Mouse (Mus musculus) CH12.LX (cell line): ENCODE results near the gene Tpcn1. TPM values are rescaled to one million over a fixed set of nuclear protein-coding genes. Genes with fewer than 3 reads are reported as not detected.

Experiments
- DNase-seq: peaks from one replicate; pipeline ENCODE4 v3.0.0-alpha.2; 2013; ENCODE audit errors: extremely low read depth
- H3K27ac ChIP-seq: 2 replicates; pipeline ENCODE4 v1.5.1; 2012; ENCODE audit warnings: low read depth, mild to moderate bottlenecking, control low read depth, moderate library complexity; ENCODE audit not compliant: insufficient read depth
- H3K27me3 ChIP-seq: replicated peaks from 2 replicates; pipeline ENCODE3; 2012; ENCODE audit warnings: inconsistent platforms
- H3K36me3 ChIP-seq, 2 experiments: replicated peaks in 1 of 2; 2 replicates each; pipeline versions ENCODE3 to v1.6.1; 2012; ENCODE audit warnings: inconsistent platforms in 1 of 2, low read length in 1 of 2, mild to moderate bottlenecking in 1 of 2, mixed read lengths in 1 of 2, moderate library complexity in 1 of 2; ENCODE audit not compliant: control insufficient read depth in 1 of 2, insufficient read depth in 1 of 2
- H3K4me1 ChIP-seq, 2 experiments: 2 replicates each; pipeline ENCODE4 v1.6.1; 2012; ENCODE audit warnings: inconsistent platforms in 1 of 2, moderate library complexity in 1 of 2; ENCODE audit not compliant: insufficient read depth in 2 of 2, control insufficient read depth in 1 of 2
- H3K4me2 ChIP-seq: 2 replicates; pipeline ENCODE4 v1.6.1; 2012; ENCODE audit warnings: low read depth, mild to moderate bottlenecking, control low read depth; ENCODE audit not compliant: poor library complexity, insufficient read depth, severe bottlenecking
- H3K4me3 ChIP-seq, 3 experiments: fragments of 150-350 bp in 1 of 3; sonication (generic) in 1 of 3; replicated peaks in 1 of 3; 2 replicates each; pipeline versions ENCODE3 to v1.5.1; 2011 to 2012; ENCODE audit warnings: low read depth in 2 of 3, low read length in 2 of 3, mild to moderate bottlenecking in 2 of 3, moderate library complexity in 2 of 3, control low read depth in 1 of 3, improper control_type of control experiment in 1 of 3, inconsistent platforms in 1 of 3, mixed read lengths in 1 of 3; ENCODE audit not compliant: poor library complexity in 1 of 3
- H3K79me2 ChIP-seq: replicated peaks from 2 replicates; pipeline ENCODE4 v1.6.1; 2012; ENCODE audit warnings: mild to moderate bottlenecking, moderate library complexity; ENCODE audit not compliant: control insufficient read depth, poor library complexity, insufficient read depth, severe bottlenecking; ENCODE audit errors: extremely low read depth
- H3K9ac ChIP-seq: 2 replicates; pipeline ENCODE4 v1.6.1; 2012; ENCODE audit warnings: low read depth, mild to moderate bottlenecking, control low read depth, moderate library complexity; ENCODE audit not compliant: insufficient read depth
- H3K9me3 ChIP-seq: replicated peaks from 2 replicates; pipeline ENCODE3; 2012; ENCODE audit warnings: low read length, inconsistent platforms, mixed read lengths
- BHLHE40 ChIP-seq: IDR thresholded peaks from 2 replicates; pipeline ENCODE4 v1.6.1; 2011; ENCODE audit warnings: mild to moderate bottlenecking, low read depth, low read length, improper control_type of control experiment
- CHD1 ChIP-seq: IDR thresholded peaks from 2 replicates; pipeline ENCODE4 v1.6.1; 2012; ENCODE audit warnings: low read depth, low read length, improper control_type of control experiment, inconsistent platforms
- CHD2 ChIP-seq: IDR thresholded peaks from 2 replicates; pipeline ENCODE4 v1.6.1; 2011; ENCODE audit warnings: low read length, improper control_type of control experiment
- CTCF ChIP-seq, 2 experiments: IDR thresholded peaks in 1 of 2; conservative IDR thresholded peaks in 1 of 2; 2 replicates each; pipeline ENCODE4 v1.5.1; 2011 to 2012; ENCODE audit warnings: low read depth in 2 of 2, low read length in 2 of 2, improper control_type of control experiment in 1 of 2, inconsistent platforms in 1 of 2, mild to moderate bottlenecking in 1 of 2, moderate library complexity in 1 of 2
- E2F4 ChIP-seq: IDR thresholded peaks from 2 replicates; pipeline ENCODE4 v1.6.1; 2011; ENCODE audit warnings: low read depth, low read length, improper control_type of control experiment; ENCODE audit not compliant: insufficient replicate concordance
- ELF1 ChIP-seq: IDR thresholded peaks from 2 replicates; pipeline ENCODE4 v1.6.1; 2014; ENCODE audit warnings: low read depth, mild to moderate bottlenecking, inconsistent platforms, low read length, improper control_type of control experiment
- EP300 ChIP-seq: IDR thresholded peaks from 2 replicates; pipeline ENCODE4 v1.6.1; 2011; ENCODE audit warnings: low read length, improper control_type of control experiment
- ETS1 ChIP-seq: conservative IDR thresholded peaks from 2 replicates; pipeline ENCODE4 v1.6.1; 2012; ENCODE audit warnings: low read depth, mild to moderate bottlenecking, inconsistent platforms, low read length, improper control_type of control experiment, moderate library complexity
- GABPA ChIP-seq: IDR thresholded peaks from 2 replicates; pipeline ENCODE4 v1.6.1; 2012; ENCODE audit warnings: low read depth, low read length, improper control_type of control experiment, inconsistent platforms; ENCODE audit not compliant: insufficient replicate concordance
- HCFC1 ChIP-seq: IDR thresholded peaks from 2 replicates; pipeline ENCODE4 v1.6.1; 2012; ENCODE audit warnings: low read depth, mild to moderate bottlenecking, inconsistent platforms, low read length, improper control_type of control experiment
- IRF4 ChIP-seq: IDR thresholded peaks from 2 replicates; pipeline ENCODE4 v1.6.1; 2014; ENCODE audit warnings: low read depth, mild to moderate bottlenecking, inconsistent platforms, low read length, improper control_type of control experiment
- JUN ChIP-seq: IDR thresholded peaks from 2 replicates; pipeline ENCODE4 v1.6.1; 2011; ENCODE audit warnings: low read depth, mild to moderate bottlenecking, low read length, improper control_type of control experiment, moderate library complexity; ENCODE audit not compliant: insufficient read depth
- JUND ChIP-seq: conservative IDR thresholded peaks from 2 replicates; pipeline ENCODE4 v1.6.1; 2011; ENCODE audit warnings: low read depth, low read length, improper control_type of control experiment
- KAT2A ChIP-seq: IDR thresholded peaks from 2 replicates; pipeline ENCODE4 v1.6.1; 2012; ENCODE audit warnings: low read length, improper control_type of control experiment, inconsistent platforms; ENCODE audit not compliant: insufficient replicate concordance
- MAFK ChIP-seq: IDR thresholded peaks from 2 replicates; pipeline ENCODE4 v1.6.1; 2011; ENCODE audit warnings: low read length, improper control_type of control experiment; ENCODE audit not compliant: insufficient replicate concordance
- MAX ChIP-seq: IDR thresholded peaks from 2 replicates; pipeline ENCODE4 v1.6.1; 2011; ENCODE audit warnings: low read length, improper control_type of control experiment
- MAZ ChIP-seq: IDR thresholded peaks from 2 replicates; pipeline ENCODE4 v1.6.1; 2012; ENCODE audit warnings: low read depth, mild to moderate bottlenecking, inconsistent platforms, low read length, improper control_type of control experiment, moderate library complexity
- MEF2A ChIP-seq: IDR thresholded peaks from 2 replicates; pipeline ENCODE4 v1.6.1; 2014; ENCODE audit warnings: low read depth, mild to moderate bottlenecking, inconsistent platforms, low read length, improper control_type of control experiment, borderline replicate concordance
- MXI1 ChIP-seq: IDR thresholded peaks from 2 replicates; pipeline ENCODE4 v1.6.1; 2011; ENCODE audit warnings: mild to moderate bottlenecking, low read depth, low read length, improper control_type of control experiment
- MYC ChIP-seq: IDR thresholded peaks from 2 replicates; pipeline ENCODE4 v1.6.1; 2011; ENCODE audit warnings: low read depth, mild to moderate bottlenecking, improper control_type of control experiment, low read length
- NELFE ChIP-seq: IDR thresholded peaks from 2 replicates; pipeline ENCODE4 v1.6.1; 2011; ENCODE audit warnings: low read depth, low read length, improper control_type of control experiment
- NRF1 ChIP-seq: IDR thresholded peaks from 2 replicates; pipeline ENCODE4 v1.6.1; 2014; ENCODE audit warnings: low read depth, mild to moderate bottlenecking, inconsistent platforms, low read length, improper control_type of control experiment, moderate library complexity
- POLR2A ChIP-seq: IDR thresholded peaks from 2 replicates; pipeline ENCODE4 v1.6.1; 2011; ENCODE audit warnings: low read depth, mild to moderate bottlenecking, improper control_type of control experiment, low read length
- POLR2AphosphoS2 ChIP-seq: IDR thresholded peaks from 2 replicates; pipeline ENCODE4 v1.6.1; 2011; ENCODE audit warnings: low read depth, low read length, improper control_type of control experiment
- RAD21 ChIP-seq: IDR thresholded peaks from 2 replicates; pipeline ENCODE4 v1.6.1; 2011; ENCODE audit warnings: low read depth, mild to moderate bottlenecking, low read length, improper control_type of control experiment, moderate library complexity
- RCOR1 ChIP-seq: conservative IDR thresholded peaks from 2 replicates; pipeline ENCODE4 v1.6.1; 2012; ENCODE audit warnings: low read depth, mild to moderate bottlenecking, inconsistent platforms, low read length, improper control_type of control experiment
- SIN3A ChIP-seq: IDR thresholded peaks from 2 replicates; pipeline ENCODE4 v1.6.1; 2012; ENCODE audit warnings: low read length, improper control_type of control experiment, inconsistent platforms
- SMC3 ChIP-seq: IDR thresholded peaks from 2 replicates; pipeline ENCODE4 v1.6.1; 2011; ENCODE audit warnings: low read depth, low read length, improper control_type of control experiment
- TBP ChIP-seq: conservative IDR thresholded peaks from 2 replicates; pipeline ENCODE4 v1.6.1; 2011; ENCODE audit warnings: low read depth, low read length, improper control_type of control experiment
- TCF12 ChIP-seq: IDR thresholded peaks from 2 replicates; pipeline ENCODE4 v1.6.1; 2014; ENCODE audit warnings: low read depth, mild to moderate bottlenecking, inconsistent platforms, low read length, improper control_type of control experiment
- UBTF ChIP-seq: IDR thresholded peaks from 2 replicates; pipeline ENCODE4 v1.6.1; 2012; ENCODE audit warnings: low read depth, mild to moderate bottlenecking, inconsistent platforms, low read length, improper control_type of control experiment, moderate library complexity
- USF1 ChIP-seq: IDR thresholded peaks from 2 replicates; pipeline ENCODE4 v1.6.1; 2014; ENCODE audit warnings: low read depth, mild to moderate bottlenecking, inconsistent platforms, low read length, improper control_type of control experiment
- USF2 ChIP-seq: conservative IDR thresholded peaks from 2 replicates; pipeline ENCODE4 v1.6.1; 2011; ENCODE audit warnings: low read depth, low read length, improper control_type of control experiment
- ZC3H11A ChIP-seq: IDR thresholded peaks from 2 replicates; pipeline ENCODE4 v1.6.1; 2012; ENCODE audit warnings: low read depth, mild to moderate bottlenecking, inconsistent platforms, low read length, improper control_type of control experiment
- ZKSCAN1 ChIP-seq: IDR thresholded peaks from 2 replicates; pipeline ENCODE4 v1.6.1; 2012; ENCODE audit warnings: low read depth, inconsistent platforms, low read length, improper control_type of control experiment, borderline replicate concordance
- ZMIZ1 ChIP-seq: IDR thresholded peaks from 2 replicates; pipeline ENCODE4 v1.6.1; 2012; ENCODE audit warnings: low read depth, mild to moderate bottlenecking, inconsistent platforms, low read length, improper control_type of control experiment
- ZNF384 ChIP-seq: IDR thresholded peaks from 2 replicates; pipeline ENCODE4 v1.6.1; 2012; ENCODE audit warnings: low read depth, low read length, improper control_type of control experiment, inconsistent platforms
- dilution Hi-C: fragments of 300-500 bp; cut with MboI; formaldehyde crosslinking; loops from 2 replicates; pipeline ENCODE4 v1.14.3; 2020; ENCODE audit warnings: low sequenced_read_pairs; ENCODE audit not compliant: extremely low pct_unique_long_range_greater_than_20kb, extremely low pct_ligation_motif_present
- in situ Hi-C: fragments of 300-500 bp; cut with MboI; formaldehyde crosslinking; loops from 3 replicates; pipeline ENCODE4 v1.14.3; 2019; ENCODE audit warnings: low sequenced_read_pairs, low pct_ligation_motif_present, low pct_unique_long_range_greater_than_20kb, mixed read lengths
- polyA plus RNA-seq: library from polyadenylated mRNA; unstranded; fragments of >175 nt; gene quantifications from 2 replicates; pipeline ENCODE4 v1.2.1, GENCODE M21; 2012; ENCODE audit warnings: low read depth; ENCODE audit not compliant: insufficient read length
- total RNA-seq, 2 experiments: library from RNA; depleted of rRNA; stranded (reverse); fragments of 300-350 nt in 1 of 2; fragments of >200 nt in 1 of 2; gene quantifications; 2 replicates each; pipeline ENCODE4 v1.2.3; 2012 to 2014

Gene Tpcn1
- total and polyA plus RNA-seq, 3 experiments, result 0.90 to 5.4 (median 2.2) TPM

DNA sequence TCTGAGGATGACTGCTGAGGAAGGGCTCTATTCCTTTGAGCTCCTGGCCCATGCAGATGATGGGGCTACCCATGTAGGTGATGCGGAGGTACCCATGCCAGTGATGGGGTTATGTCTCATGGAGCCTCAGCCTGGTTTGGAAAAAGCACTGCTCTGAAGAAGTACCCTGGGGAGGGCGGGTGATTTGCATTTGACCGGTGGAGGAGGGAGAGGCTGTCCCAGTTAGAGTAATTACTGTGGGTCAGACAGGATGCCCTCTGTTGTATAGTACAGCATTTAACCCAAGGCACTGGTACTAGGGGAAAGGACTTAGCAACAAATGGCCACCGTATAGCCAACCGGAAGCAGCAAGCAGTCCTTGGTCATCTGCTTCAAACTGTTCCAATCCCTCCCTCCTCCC lies 46.4 kb upstream of the Tpcn1 start:
- DNase-seq, result peak; percentile 59
- H3K4me3 ChIP-seq, result no peak overlapping the region
- TF ChIP-seq SMC3, result no peak
- no peak for TF ChIP-seq GABPA
- TF ChIP-seq POLR2AphosphoS2, result no peak
- peak; percentile 37; the same call in 1 of the 2 replicates for TF ChIP-seq CHD2
- TF ChIP-seq MAZ, result 0 out of 2 replicates have a peak, but pooled peaks have one; percentile 65
- TF ChIP-seq IRF4, result peak; percentile 11; the same call in 1 of the 2 replicates
- no peak for TF ChIP-seq ZKSCAN1
- peak; percentile 34 for TF ChIP-seq ETS1
- TF ChIP-seq E2F4, result no peak
- TF ChIP-seq EP300, result no peak
- TF ChIP-seq ZC3H11A, result no peak
- TF ChIP-seq MEF2A, result peak; percentile 47; the same call in 1 of the 2 replicates
- TF ChIP-seq MYC, result no peak
- no peak for TF ChIP-seq NRF1
- no peak for TF ChIP-seq USF1
- TF ChIP-seq MAX, result no peak
- TF ChIP-seq ELF1, result no peak
- no peak for TF ChIP-seq KAT2A
- no peak for TF ChIP-seq UBTF
- TF ChIP-seq TBP, result no peak
- TF ChIP-seq SIN3A, result no peak
- no peak for TF ChIP-seq TCF12
- no peak for TF ChIP-seq ZNF384
- TF ChIP-seq MAFK, result no peak
- TF ChIP-seq JUND, result no peak
- TF ChIP-seq ZMIZ1, result no peak
- no peak for TF ChIP-seq HCFC1
- no peak for TF ChIP-seq USF2
- no peak for TF ChIP-seq CHD1
- no peak for TF ChIP-seq RCOR1
- TF ChIP-seq MXI1, result no peak
- no peak for TF ChIP-seq NELFE
- no peak for TF ChIP-seq RAD21
- TF ChIP-seq CTCF (conservative IDR thresholded peaks at IDR 0.05 in 1 of 2, IDR thresholded peaks at IDR 0.05 in 1 of 2; ENCODE audit: low read depth in 2 of 2, low read length in 2 of 2), result no peak
- TF ChIP-seq BHLHE40, result no peak
- TF ChIP-seq POLR2A, result 0 out of 2 replicates have a peak, but pooled peaks have one; percentile 19
- TF ChIP-seq JUN, result no peak
- H3K27ac ChIP-seq, result no peak overlapping the region
- peaks cover 23% of the 10 kb centered on the region for H3K9me3 ChIP-seq
- dilution Hi-C loops, result no loop called here
- H3K9ac ChIP-seq, result no peak overlapping the region
- H3K79me2 ChIP-seq, result no peaks in the 10 kb centered on the region
- in situ Hi-C loops, result no loop called here
- H3K4me1 ChIP-seq, result peaks cover 15 to 24% of the 10 kb centered on the region in 2 experiments
- H3K4me2 ChIP-seq, result no peak overlapping the region
- H3K27me3 ChIP-seq, result no peaks in the 10 kb centered on the region
- H3K36me3 ChIP-seq, result peaks cover 0 to 9% of the 10 kb centered on the region in 2 experiments
